Mouse (Mus musculus): ENCODE measurements around the gene Padi2.

DNA sequence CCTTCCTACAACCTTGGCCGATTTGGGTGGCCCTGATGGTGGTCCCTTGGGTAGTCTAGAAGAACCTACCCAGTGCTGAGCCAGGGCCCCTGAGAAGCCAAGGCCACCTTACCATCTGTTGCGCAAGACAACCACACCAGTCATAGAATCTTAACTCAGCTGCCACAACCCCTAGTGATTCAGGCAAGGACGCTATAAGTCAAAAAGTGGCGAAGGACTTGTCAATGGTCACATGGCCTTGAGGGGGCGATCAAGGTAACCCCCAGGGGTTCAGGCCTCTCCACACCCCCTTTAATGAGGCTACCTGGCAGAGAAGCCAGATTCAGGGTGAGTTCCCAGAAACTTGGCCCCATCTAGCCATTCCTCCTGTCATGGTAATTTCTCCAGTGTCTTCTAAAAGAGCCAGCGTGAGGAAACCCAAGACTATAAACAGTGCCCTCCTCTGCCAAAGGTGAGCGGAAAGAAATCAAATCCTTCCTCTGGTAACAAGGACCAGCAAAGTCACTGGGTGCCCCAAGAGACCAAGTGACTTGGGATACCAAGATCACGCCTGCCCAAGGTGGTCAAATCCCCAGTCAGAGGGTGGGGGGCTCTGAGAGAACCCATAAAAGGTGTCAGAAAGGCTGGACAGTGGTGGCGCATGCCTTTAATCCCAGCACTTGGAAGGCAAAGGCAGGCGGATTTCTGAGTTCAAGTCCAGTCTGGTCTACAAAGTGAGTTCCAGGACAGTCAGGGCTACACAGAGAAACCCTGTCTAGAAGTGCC lies 53.8 kb downstream of the Padi2 start:
- TF ChIP-seq CTCF (IDR thresholded peaks at IDR 0.05; ENCODE audit: insufficient read depth, low read length) (no peak), POLR2A (IDR thresholded peaks at IDR 0.05; ENCODE audit: borderline replicate concordance, extremely low read depth, low read depth, low read length) (no peak)
